Mouse (Mus musculus) stomach, embryonic 15.5 days (tissue): Measurements from ENCODE around the gene Galk1. TPM values are rescaled to one million over a fixed set of nuclear protein-coding genes. Genes with fewer than 3 reads are reported as not detected.
A peak's percentile ranks its signal among the peaks of the same experiment; 100 is the strongest.
"Not testable (repeated sequence)": the region's sequence is repeated elsewhere in the genome, so short reads cannot be mapped to it uniquely, and the experiment has no call there.

Source experiments
- ATAC-seq: fragments of 200-750 bp; cut with Nextera tagmentation; 2 replicates; pipeline ENCODE4 v1.8.0; 2017; ENCODE audit warnings: low read depth, moderate number of reproducible peaks, moderate TSS enrichment; ENCODE audit not compliant: insufficient read depth, low FRiP score
- H3K27ac ChIP-seq: fragments of 300-500 bp; sonication (generic); 2 replicates; pipeline ENCODE4 v1.5.1; 2015; ENCODE audit warnings: mild to moderate bottlenecking, inconsistent platforms
- H3K27me3 ChIP-seq: fragments of 300-500 bp; sonication (generic); replicated peaks from 2 replicates; pipeline ENCODE4 v1.6.1; 2015; ENCODE audit warnings: inconsistent platforms
- H3K36me3 ChIP-seq: fragments of 300-500 bp; sonication (generic); 2 replicates; pipeline ENCODE4 v1.6.1; 2015; ENCODE audit warnings: inconsistent platforms
- H3K4me1 ChIP-seq: fragments of 300-500 bp; sonication (generic); 2 replicates; pipeline ENCODE4 v1.6.1; 2015; ENCODE audit warnings: inconsistent platforms
- H3K4me2 ChIP-seq: fragments of 300-500 bp; sonication (generic); 2 replicates; pipeline ENCODE4 v1.6.1; 2015; ENCODE audit warnings: mild to moderate bottlenecking, inconsistent platforms
- H3K4me3 ChIP-seq: fragments of 300-500 bp; sonication (generic); replicated peaks from 2 replicates; pipeline ENCODE4 v1.5.1; 2015; ENCODE audit warnings: inconsistent platforms
- H3K9ac ChIP-seq: fragments of 300-500 bp; sonication (generic); 2 replicates; pipeline ENCODE4 v1.6.1; 2015; ENCODE audit warnings: inconsistent platforms
- H3K9me3 ChIP-seq: fragments of 300-500 bp; sonication (generic); 2 replicates; pipeline ENCODE4 v1.6.1; 2016; ENCODE audit warnings: inconsistent platforms
- WGBS: fragments of 180-500 bp; shearing (Covaris S2); methylation state at CpG from one replicate; pipeline ENCODE4 v1.1.7; 2015; 5-methylcytosine and 5-hydroxymethylcytosine counted together
- polyA plus RNA-seq: library from polyadenylated mRNA; unstranded; fragments of >200 nt; fragmentation: Nextera tagmentation; extraction: Ambion mirVana; gene quantifications from 2 replicates; pipeline ENCODE4 v1.2.1, GENCODE M21; 2015

Galk1 gene
- polyA plus RNA-seq, 1 experiment from 2014 or later = 186 TPM

GRCm38 (mm10) chr11:116019976-116020411 lies 7.5 kb upstream of the Galk1 start:
- Histone ChIP-seq H3K9ac (no peak overlapping the region), H3K4me1 (no peaks in the 10 kb centered on the region), H3K27ac (no peak overlapping the region; the same call in 1 of the 2 replicates), H3K36me3 (peaks cover 3% of the 10 kb centered on the region; the same call in 1 of the 2 replicates), H3K9me3 (no peaks in the 10 kb centered on the region), H3K4me2 (no peak overlapping the region), H3K4me3 (no peak overlapping the region), H3K27me3 (no peaks in the 10 kb centered on the region)
- no peak for ATAC-seq
- WGBS = 75% methylated on average over 2 of the region's 2 CpGs

- H3K4me2 ChIP-seq = no peak overlapping the region
- H3K4me3 ChIP-seq = no peak overlapping the region
- peaks cover 3% of the 10 kb centered on the region; the same call in 1 of the 2 replicates for H3K36me3 ChIP-seq
- 46% methylated on average over 1 of the region's 1 CpGs for WGBS
- no peaks in the 10 kb centered on the region for H3K4me1 ChIP-seq
- ATAC-seq = no peak
- no peak overlapping the region for H3K27ac ChIP-seq
- H3K27me3 ChIP-seq = no peaks in the 10 kb centered on the region
- H3K9ac ChIP-seq = no peak overlapping the region
- H3K9me3 ChIP-seq = no peaks in the 10 kb centered on the region
Measured at GRCm38 (mm10) chr11:116019360-116019791, 6.9 kb upstream of the Galk1 start.

- H3K27me3 ChIP-seq, H3K9me3 ChIP-seq, ATAC-seq: not testable (repeated sequence)
Measured at GRCm38 (mm10) chr11:116018867-116019266, 6.3 kb upstream of the Galk1 start.

GRCm38 (mm10) chr11:116018106-116018505 lies 5.6 kb upstream of the Galk1 start:
- Histone ChIP-seq H3K4me3 (no peak overlapping the region), H3K9me3 (no peaks in the 10 kb centered on the region), H3K27me3 (no peaks in the 10 kb centered on the region), H3K27ac (no peak overlapping the region), H3K36me3 (peaks cover 3% of the 10 kb centered on the region; the same call in 1 of the 2 replicates), H3K4me1 (peaks cover 1% of the 10 kb centered on the region; the same call in 1 of the 2 replicates), H3K4me2 (no peak overlapping the region), H3K9ac (no peak overlapping the region)
- 36% methylated on average over 6 of the region's 6 CpGs for WGBS
- ATAC-seq = no peak

More at GRCm38 (mm10) chr11:116018867-116019266, 6.3 kb upstream of the Galk1 start:
- not testable (repeated sequence) for H3K9ac ChIP-seq, H3K27ac ChIP-seq, H3K4me2 ChIP-seq, H3K4me1 ChIP-seq, H3K36me3 ChIP-seq, H3K4me3 ChIP-seq
- WGBS = 85% methylated on average over 4 of the region's 4 CpGs

- H3K4me1 ChIP-seq = peaks cover 12% of the 10 kb centered on the region; the same call in 1 of the 2 replicates
- peak overlapping the region; percentile 45; the same call in 1 of the 2 replicates for H3K27ac ChIP-seq
- ATAC-seq = peak; percentile 29
- H3K36me3 ChIP-seq = 0 out of 2 replicates have a peak, but pooled peaks cover 3% of the 10 kb centered on the region
- H3K9ac ChIP-seq = no peak overlapping the region
- H3K4me2 ChIP-seq = no peak overlapping the region; the same call in 1 of the 2 replicates
- H3K9me3 ChIP-seq = no peaks in the 10 kb centered on the region
- no peaks in the 10 kb centered on the region for H3K27me3 ChIP-seq
- 51% methylated on average over 8 of the region's 8 CpGs for WGBS
- H3K4me3 ChIP-seq = no peak overlapping the region
Measured at GRCm38 (mm10) chr11:116014821-116015220, 2.3 kb upstream of the Galk1 start.

GRCm38 (mm10) chr11:116011529-116012261 lies 824 bp downstream of the Galk1 start:
- Histone ChIP-seq H3K4me3 (peak overlapping the region; percentile 67), H3K4me1 (peaks cover 12% of the 10 kb centered on the region; the same call in 1 of the 2 replicates), H3K9ac (peak overlapping the region; percentile 76; the same call in 1 of the 2 replicates), H3K36me3 (peaks cover 13% of the 10 kb centered on the region; the same call in 1 of the 2 replicates), H3K27ac (peak overlapping the region; percentile 94; the same call in 1 of the 2 replicates), H3K4me2 (peak overlapping the region; percentile 84), H3K9me3 (no peaks in the 10 kb centered on the region), H3K27me3 (no peaks in the 10 kb centered on the region)
- ATAC-seq = peak; percentile 3; the same call in 1 of the 2 replicates
- WGBS = 22% methylated on average over 14 of the region's 14 CpGs

- no peaks in the 10 kb centered on the region for H3K9me3 ChIP-seq
- H3K4me3 ChIP-seq = 0 out of 2 replicates have a peak overlapping the region, but pooled peaks have one; percentile 67
- H3K36me3 ChIP-seq = peaks cover 13% of the 10 kb centered on the region; the same call in 1 of the 2 replicates
- WGBS = 84% methylated on average over 5 of the region's 5 CpGs
- H3K27me3 ChIP-seq = no peaks in the 10 kb centered on the region
- no peak overlapping the region for H3K4me2 ChIP-seq
- H3K27ac ChIP-seq = no peak overlapping the region
- H3K4me1 ChIP-seq = peaks cover 16% of the 10 kb centered on the region; the same call in 1 of the 2 replicates
- no peak for ATAC-seq
- H3K9ac ChIP-seq = no peak overlapping the region
Measured at GRCm38 (mm10) chr11:116010948-116011347, 1.6 kb downstream of the Galk1 start.

- no peak overlapping the region for H3K4me2 ChIP-seq
- no peak overlapping the region for H3K9ac ChIP-seq
- H3K4me3 ChIP-seq = no peak overlapping the region
- no peak overlapping the region for H3K27ac ChIP-seq
- no peaks in the 10 kb centered on the region for H3K9me3 ChIP-seq
- ATAC-seq = no peak
- peaks cover 13% of the 10 kb centered on the region; the same call in 1 of the 2 replicates for H3K36me3 ChIP-seq
- peaks cover 24% of the 10 kb centered on the region for H3K4me1 ChIP-seq
- WGBS = 93% methylated on average over 8 of the region's 8 CpGs
- no peaks in the 10 kb centered on the region for H3K27me3 ChIP-seq
Measured at GRCm38 (mm10) chr11:116010146-116010545, 2.4 kb downstream of the Galk1 start.

- Histone ChIP-seq H3K27me3 (no peaks in the 10 kb centered on the region), H3K9ac (no peak overlapping the region), H3K36me3 (peaks cover 13% of the 10 kb centered on the region; the same call in 1 of the 2 replicates), H3K4me1 (peaks cover 24% of the 10 kb centered on the region), H3K9me3 (no peaks in the 10 kb centered on the region), H3K4me3 (no peak overlapping the region), H3K27ac (no peak overlapping the region), H3K4me2 (no peak overlapping the region)
- 91% methylated on average over 11 of the region's 11 CpGs for WGBS
- no peak for ATAC-seq
Measured at GRCm38 (mm10) chr11:116009661-116010060, 2.9 kb downstream of the Galk1 start.

GRCm38 (mm10) chr11:116008832-116009375 lies 3.6 kb downstream of the Galk1 start:
- H3K4me2 ChIP-seq = no peak overlapping the region
- peaks cover 13% of the 10 kb centered on the region; the same call in 1 of the 2 replicates for H3K36me3 ChIP-seq
- H3K9ac ChIP-seq = no peak overlapping the region
- no peak for ATAC-seq
- no peaks in the 10 kb centered on the region for H3K27me3 ChIP-seq
- peaks cover 24% of the 10 kb centered on the region for H3K4me1 ChIP-seq
- no peak overlapping the region for H3K27ac ChIP-seq
- whole genome bisulfite sequencing = 88% methylated on average over 13 of the region's 13 CpGs
- no peaks in the 10 kb centered on the region for H3K9me3 ChIP-seq
- no peak overlapping the region for H3K4me3 ChIP-seq

- H3K4me1 ChIP-seq = peaks cover 24% of the 10 kb centered on the region
- no peak for ATAC-seq
- peaks cover 13% of the 10 kb centered on the region; the same call in 1 of the 2 replicates for H3K36me3 ChIP-seq
- H3K9ac ChIP-seq = no peak overlapping the region
- H3K4me2 ChIP-seq = no peak overlapping the region
- H3K27me3 ChIP-seq = no peaks in the 10 kb centered on the region
- no peak overlapping the region for H3K27ac ChIP-seq
- no peak overlapping the region for H3K4me3 ChIP-seq
- 85% methylated on average over 11 of the region's 11 CpGs for WGBS
- no peaks in the 10 kb centered on the region for H3K9me3 ChIP-seq
Measured at GRCm38 (mm10) chr11:116008411-116008810, 4.1 kb downstream of the Galk1 start.
